Mouse (Mus musculus) limb, embryonic 14.5 days (tissue): ENCODE data around the gene Ptprg. TPM values are rescaled to one million over a fixed set of nuclear protein-coding genes. Genes with fewer than 3 reads are reported as not detected.

Source experiments
- ATAC-seq: fragments of 200-750 bp; cut with Nextera tagmentation; 2 replicates; pipeline ENCODE4 v1.8.0; 2017; ENCODE audit warnings: low read depth, moderate number of reproducible peaks, moderate TSS enrichment; ENCODE audit not compliant: low FRiP score
- DNase-seq: peaks from one replicate; pipeline ENCODE4 v3.0.0-alpha.2; 2015; ENCODE audit warnings: low spot score
- H3K27ac ChIP-seq: fragments of 300-500 bp; sonication (generic); replicated peaks from 2 replicates; pipeline ENCODE4 v1.5.1; 2014; ENCODE audit warnings: low read depth, mild to moderate bottlenecking, low read length, moderate library complexity, mixed read lengths
- H3K27me3 ChIP-seq: fragments of 300-500 bp; sonication (generic); 2 replicates; pipeline ENCODE4 v1.6.1; 2014; ENCODE audit warnings: low read length, mixed read lengths; ENCODE audit not compliant: control insufficient read depth, insufficient read depth
- H3K36me3 ChIP-seq: fragments of 300-500 bp; sonication (generic); 2 replicates; pipeline ENCODE4 v1.6.1; 2014; ENCODE audit warnings: mild to moderate bottlenecking, low read length, moderate library complexity, mixed read lengths; ENCODE audit not compliant: control insufficient read depth, insufficient read depth
- H3K4me1 ChIP-seq: fragments of 300-500 bp; sonication (generic); 2 replicates; pipeline ENCODE4 v1.6.1; 2014; ENCODE audit warnings: antibody characterized with exemption, low read length, mixed read lengths; ENCODE audit not compliant: control insufficient read depth, insufficient read depth
- H3K4me2 ChIP-seq: fragments of 300-500 bp; sonication (generic); replicated peaks from 2 replicates; pipeline ENCODE4 v1.6.1; 2014; ENCODE audit warnings: low read depth, mild to moderate bottlenecking, low read length, moderate library complexity; ENCODE audit not compliant: severe bottlenecking
- H3K4me3 ChIP-seq: fragments of 300-500 bp; sonication (generic); replicated peaks from 2 replicates; pipeline ENCODE4 v1.5.1; 2014; ENCODE audit warnings: low read length
- H3K9ac ChIP-seq: fragments of 300-500 bp; sonication (generic); 2 replicates; pipeline ENCODE4 v1.6.1; 2014; ENCODE audit warnings: mild to moderate bottlenecking, low read depth, low read length, moderate library complexity; ENCODE audit not compliant: severe bottlenecking
- H3K9me3 ChIP-seq: fragments of 300-500 bp; sonication (generic); 2 replicates; pipeline ENCODE4 v1.6.1; 2016; ENCODE audit warnings: low read length; ENCODE audit not compliant: control insufficient read depth
- POLR2A ChIP-seq: fragments of 200-500 bp; IDR thresholded peaks from 2 replicates; pipeline ENCODE4 v1.8.0; 2012; ENCODE audit warnings: inconsistent platforms, mild to moderate bottlenecking, moderate library complexity, borderline replicate concordance; ENCODE audit not compliant: insufficient read depth, insufficient read length; ENCODE audit errors: extremely low read depth
- WGBS: fragments of 180-500 bp; shearing (Covaris S2); extraction: QIAGEN DNeasy Blood & Tissue Kit; methylation state at CpG from one replicate; pipeline ENCODE4 v1.1.7; 2014; 5-methylcytosine and 5-hydroxymethylcytosine counted together
- polyA plus RNA-seq, 2 experiments: library from polyadenylated mRNA; depleted of rRNA in 1 of 2; stranded (reverse) in 1 of 2; unstranded in 1 of 2; fragments of >200 nt; fragmentation: Nextera tagmentation in 1 of 2; extraction: Ambion mirVana in 1 of 2; gene quantifications; 2 replicates each; pipeline versions ENCODE4 v1.2.1 to v1.2.3; 2012 to 2014

Ptprg gene
- polyA plus RNA-seq, 2 experiments, result 25.5 to 28.6 TPM

DNA sequence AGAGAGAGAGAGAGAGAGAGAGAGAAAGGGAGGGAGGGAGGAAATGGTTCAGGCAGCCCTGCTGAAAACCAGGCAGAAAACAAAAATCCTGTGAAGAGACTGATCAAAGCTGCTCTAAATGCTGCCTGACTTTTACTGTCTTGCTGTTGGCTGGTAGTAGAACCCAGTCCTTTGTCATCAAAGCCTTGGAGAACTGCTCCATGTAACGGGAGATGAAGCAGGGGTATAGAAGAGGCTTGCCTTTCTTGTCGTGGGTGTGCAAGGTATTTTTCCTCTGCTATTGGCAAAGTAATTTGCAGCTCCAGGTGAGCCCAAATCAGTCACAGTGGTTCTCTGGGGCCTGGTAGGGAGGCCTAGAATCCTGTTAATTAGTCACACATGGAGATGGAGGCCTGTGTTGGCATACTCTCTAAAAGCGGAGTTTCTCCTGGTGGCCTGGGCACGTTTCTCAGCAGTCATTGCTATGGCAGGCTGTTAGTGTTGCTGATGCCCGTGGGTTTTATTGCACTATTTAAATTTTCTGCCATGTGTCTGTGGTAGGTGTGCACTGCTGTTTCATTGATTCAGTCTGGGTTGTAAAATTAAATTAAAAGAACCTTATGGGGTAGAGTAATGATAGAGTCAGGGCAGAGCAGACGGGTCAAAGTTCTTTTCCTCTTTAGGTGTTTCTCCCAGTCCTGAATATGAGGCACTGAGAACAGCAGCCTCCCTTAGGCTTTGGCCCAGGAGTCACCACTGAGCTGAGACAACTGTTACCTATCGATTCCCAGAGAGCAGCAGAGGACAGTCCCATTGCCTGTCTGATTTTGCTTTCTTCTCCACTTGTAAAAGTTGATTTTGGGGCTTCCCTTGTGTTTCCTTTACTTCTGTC, 269.7 kb downstream of the Ptprg start:
- DNase-seq, result peak; percentile 49
- Histone ChIP-seq H3K27ac (0 out of 2 replicates have a peak overlapping the region, but pooled peaks have one; percentile 7), H3K4me3 (no peak overlapping the region), H3K4me2 (no peak overlapping the region), H3K9ac (no peak overlapping the region), H3K27me3 (no peaks in the 10 kb centered on the region), H3K4me1 (peaks cover 21% of the 10 kb centered on the region), H3K36me3 (no peaks in the 10 kb centered on the region), H3K9me3 (no peaks in the 10 kb centered on the region)
- 17% methylated on average over 7 of the region's 7 CpGs for WGBS
- no peak for TF ChIP-seq POLR2A
- ATAC-seq, result peak; percentile 62; the same call in 1 of the 2 replicates

GRCm38 (mm10) chr14:11823701-11824095, 270.4 kb downstream of the Ptprg start:
- no peak for TF ChIP-seq POLR2A
- Histone ChIP-seq H3K9ac (no peak overlapping the region), H3K4me3 (no peak overlapping the region), H3K36me3 (no peaks in the 10 kb centered on the region), H3K4me1 (peaks cover 21% of the 10 kb centered on the region), H3K27me3 (no peaks in the 10 kb centered on the region), H3K27ac (no peak overlapping the region), H3K4me2 (no peak overlapping the region), H3K9me3 (no peaks in the 10 kb centered on the region)
- 42% methylated on average over 6 of the region's 6 CpGs for WGBS
- ATAC-seq (no peak), DNase-seq (no peak)

GRCm38 (mm10) chr14:11824915-11825314, 271.6 kb downstream of the Ptprg start:
- H3K4me1 ChIP-seq, result peaks cover 24% of the 10 kb centered on the region
- H3K9me3 ChIP-seq, result no peaks in the 10 kb centered on the region
- H3K36me3 ChIP-seq, result no peaks in the 10 kb centered on the region
- WGBS, result 58% methylated on average over 8 of the region's 8 CpGs
- no peak overlapping the region for H3K27ac ChIP-seq
- no peak for ATAC-seq
- no peak overlapping the region for H3K4me3 ChIP-seq
- no peak overlapping the region for H3K9ac ChIP-seq
- no peak for DNase-seq
- H3K27me3 ChIP-seq, result no peaks in the 10 kb centered on the region
- no peak overlapping the region for H3K4me2 ChIP-seq
- no peak for TF ChIP-seq POLR2A

DNA sequence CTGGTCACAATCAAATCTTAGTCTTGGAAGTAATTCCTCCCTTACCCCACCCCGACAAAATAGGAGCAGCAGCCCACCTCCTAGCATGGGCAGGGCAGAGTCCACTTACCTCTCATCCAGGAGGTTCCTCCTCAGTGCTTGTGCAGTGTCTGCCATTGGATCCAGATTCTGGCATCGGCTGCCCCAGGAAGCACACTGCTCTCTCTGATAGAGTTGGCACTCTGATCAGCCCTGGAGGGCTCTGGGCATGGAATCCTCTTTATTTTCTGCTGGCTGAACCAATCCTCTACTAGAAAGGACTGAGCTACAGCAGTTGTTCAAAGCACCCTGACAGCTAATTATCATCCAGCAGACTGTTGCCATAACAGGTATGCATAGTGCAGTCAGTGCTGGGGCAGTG, 272.2 kb downstream of the Ptprg start:
- Histone ChIP-seq H3K36me3 (no peaks in the 10 kb centered on the region), H3K27ac (no peak overlapping the region), H3K4me1 (peaks cover 24% of the 10 kb centered on the region), H3K9ac (no peak overlapping the region), H3K9me3 (no peaks in the 10 kb centered on the region), H3K27me3 (no peaks in the 10 kb centered on the region), H3K4me3 (no peak overlapping the region), H3K4me2 (no peak overlapping the region)
- no peak for TF ChIP-seq POLR2A
- no peak for DNase-seq
- ATAC-seq, result no peak
- 75% methylated on average over 2 of the region's 2 CpGs for WGBS

GRCm38 (mm10) chr14:11828086-11828485, 274.8 kb downstream of the Ptprg start:
- Histone ChIP-seq H3K4me2 (no peak overlapping the region), H3K9ac (no peak overlapping the region), H3K9me3 (no peaks in the 10 kb centered on the region), H3K36me3 (no peaks in the 10 kb centered on the region), H3K4me3 (no peak overlapping the region), H3K27ac (no peak overlapping the region), H3K4me1 (peaks cover 20% of the 10 kb centered on the region), H3K27me3 (no peaks in the 10 kb centered on the region)
- no peak for DNase-seq
- ATAC-seq, result no peak
- 29% methylated on average over 4 of the region's 4 CpGs for WGBS
- TF ChIP-seq POLR2A, result no peak
